ENCODE assay signal across 11 mouse cellular contexts in the genomic region with DNA sequence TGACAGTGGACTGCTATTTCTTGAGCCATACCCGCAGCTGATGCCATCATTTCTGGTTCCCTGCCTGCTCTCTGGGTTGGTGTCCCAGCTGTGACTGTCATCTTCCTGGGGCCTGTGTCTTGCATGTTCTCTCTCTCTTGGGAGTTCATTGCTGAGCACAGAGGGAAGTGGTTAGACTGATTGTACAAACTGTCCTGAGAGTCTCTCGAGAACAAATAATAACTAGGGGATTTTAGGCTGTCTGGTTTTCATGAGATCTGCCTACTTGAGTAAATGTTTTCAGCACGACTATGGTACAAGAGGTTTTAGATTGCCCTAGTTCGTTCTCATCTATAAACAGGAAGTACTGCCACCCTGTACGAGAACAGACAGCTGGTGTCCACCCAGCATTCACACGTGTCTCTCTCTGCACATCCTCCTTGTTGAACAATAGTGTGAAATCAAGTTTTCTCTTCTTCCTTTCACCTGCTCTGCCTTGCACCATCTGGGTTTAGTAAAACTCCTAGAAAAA. TPM values are rescaled to one million over a fixed set of nuclear protein-coding genes. Genes with fewer than 3 reads are reported as not detected.
A peak's percentile ranks its signal among the peaks of the same experiment; 100 is the strongest.
DNase-seq lines count a peak whose midpoint lies in the region; ATAC-seq and TF ChIP-seq lines count a peak whose summit lies in the region.
"Had no signal": no experiment of that assay in that cellular context is flagged by ENCODE, and none has a peak within 500 bp of the region (broad histone marks: within the 10 kb centered on the region; RNA-seq: fewer than 3 reads in every experiment).

No protein-coding gene starts in this region.

- no peak overlapping the region for H3K9ac ChIP-seq in forebrain, embryonic 11.5 days (ENCODE audit: low read length)
- H3K9ac ChIP-seq in forebrain, embryonic 15.5 days (replicated peaks) = no peak overlapping the region
- H3K9ac ChIP-seq in lung, embryonic 16.5 days (ENCODE audit: low read length) = no peak overlapping the region

- peaks cover 7% of the 10 kb centered on the region for H3K36me3 ChIP-seq in forebrain, embryonic 11.5 days (ENCODE audit: control insufficient read depth, insufficient read depth, low read length)
- peaks cover 78% of the 10 kb centered on the region for H3K36me3 ChIP-seq in forebrain, embryonic 15.5 days
- peaks cover 30% of the 10 kb centered on the region for H3K36me3 ChIP-seq in lung, embryonic 16.5 days (ENCODE audit: control insufficient read depth, insufficient read depth, low read length)

- ATAC-seq in forebrain, embryonic 11.5 days (replicated peaks; ENCODE audit: low FRiP score) = no peak
- no peak for ATAC-seq in forebrain, embryonic 15.5 days (replicated peaks)
- ATAC-seq in lung, embryonic 16.5 days (ENCODE audit: low read depth) = no peak
- 0 out of 2 replicates have a peak, but pooled peaks have one; percentile 10 for ATAC-seq in monocyte, adult 5-6 weeks (replicated peaks; ENCODE audit: insufficient number of reproducible peaks, low FRiP score, low TSS enrichment, poor library complexity, severe bottlenecking)

- peak; percentile 6 for DNase-seq in forebrain, embryonic 11.5 days (ENCODE audit: low spot score)
- no peak for DNase-seq in lung, adult 2 months
- DNase-seq in thymus, postnatal 25 days = peak; percentile 56
- DNase-seq in right cerebral cortex, adult 18-20 months = no peak
- no peak for DNase-seq in adrenal gland, postnatal 14 days
- DNase-seq: cerebellum, adult 8-10 months; gastrocnemius, postnatal 14 days had no signal

- no peak overlapping the region for H3K27ac ChIP-seq in forebrain, embryonic 11.5 days (ENCODE audit: low read depth, low read length)
- no peak overlapping the region for H3K27ac ChIP-seq in forebrain, embryonic 15.5 days (replicated peaks)
- H3K27ac ChIP-seq in lung, embryonic 16.5 days (ENCODE audit: low read length) = peak overlapping the region; percentile 27; the same call in 1 of the 2 replicates

- H3K4me3 ChIP-seq in forebrain, embryonic 11.5 days (ENCODE audit: low read depth, low read length) = no peak overlapping the region
- no peak overlapping the region for H3K4me3 ChIP-seq in forebrain, embryonic 15.5 days
- H3K4me3 ChIP-seq in lung, embryonic 16.5 days (ENCODE audit: low read length) = no peak overlapping the region
- no peak overlapping the region for H3K4me3 ChIP-seq in lung, adult 2 months (replicated peaks; ENCODE audit: extremely low read depth, low read depth, low read length)

- H3K9me3 ChIP-seq in forebrain, embryonic 11.5 days (ENCODE audit: control insufficient read depth, low read length) = no peaks in the 10 kb centered on the region
- no peaks in the 10 kb centered on the region for H3K9me3 ChIP-seq in forebrain, embryonic 15.5 days
- no peaks in the 10 kb centered on the region for H3K9me3 ChIP-seq in lung, embryonic 16.5 days (ENCODE audit: control insufficient read depth, low read length)

- no peak overlapping the region for H3K4me2 ChIP-seq in forebrain, embryonic 11.5 days (ENCODE audit: low read depth, low read length, severe bottlenecking)
- H3K4me2 ChIP-seq in forebrain, embryonic 15.5 days (replicated peaks) = no peak overlapping the region
- H3K4me2 ChIP-seq in lung, embryonic 16.5 days (ENCODE audit: low read depth, low read length) = no peak overlapping the region
- H3K4me2 ChIP-seq: liver, embryonic 11.5 days had no signal

- no peak for TF ChIP-seq POLR2A in lung, adult 2 months (IDR thresholded peaks at IDR 0.05; ENCODE audit: borderline replicate concordance, extremely low read depth, low read depth, low read length)

- WGBS in forebrain, embryonic 11.5 days = 84% methylated on average over 6 of the region's 6 CpGs
- WGBS in forebrain, embryonic 15.5 days = 84% methylated on average over 6 of the region's 6 CpGs
- WGBS in lung, embryonic 16.5 days = 45% methylated on average over 6 of the region's 6 CpGs
- 22% methylated on average over 6 of the region's 6 CpGs for WGBS in lung, adult 2 months

- H3K4me1 ChIP-seq in forebrain, embryonic 11.5 days (replicated peaks; ENCODE audit: control insufficient read depth, insufficient read depth, low read length) = no peaks in the 10 kb centered on the region
- H3K4me1 ChIP-seq in forebrain, embryonic 15.5 days = no peaks in the 10 kb centered on the region
- peaks cover 10% of the 10 kb centered on the region; the same call in 1 of the 2 replicates for H3K4me1 ChIP-seq in lung, embryonic 16.5 days (replicated peaks; ENCODE audit: control insufficient read depth, insufficient read depth, low read length)
- peaks cover 13% of the 10 kb centered on the region for H3K4me1 ChIP-seq in lung, adult 2 months (ENCODE audit: control insufficient read depth, insufficient read depth, low read length)

- H3K27me3 ChIP-seq in forebrain, embryonic 11.5 days (ENCODE audit: control insufficient read depth, insufficient read depth, low read length) = no peaks in the 10 kb centered on the region
- H3K27me3 ChIP-seq in forebrain, embryonic 15.5 days = no peaks in the 10 kb centered on the region
- H3K27me3 ChIP-seq in lung, embryonic 16.5 days (ENCODE audit: control insufficient read depth, insufficient read depth, low read depth, low read length) = no peaks in the 10 kb centered on the region

- TF ChIP-seq CTCF in lung, adult 2 months (IDR thresholded peaks at IDR 0.05; ENCODE audit: insufficient read depth, low read length) = no peak

RNA-seq across cellular contexts. Expression of a gene that starts 15.9 kb away (rescaled TPM):
- 3.4 and 4.9 TPM in 2 replicates for polyA plus RNA-seq in forebrain, embryonic 11.5 days (2014; fragmentation: Nextera tagmentation; extraction: Ambion mirVana)
- 1.9 and 2.5 TPM in 2 replicates for polyA plus RNA-seq in forebrain, embryonic 15.5 days (2015; fragmentation: Nextera tagmentation; extraction: Ambion mirVana)
- 7.0 and 8.0 TPM in 2 replicates for polyA plus RNA-seq in lung, embryonic 16.5 days (2015; fragmentation: Nextera tagmentation; extraction: Ambion mirVana)
- 41.0 and 43.1 TPM in 2 replicates for polyA plus RNA-seq in lung, adult 2 months (2012; rRNA removed)
- total RNA-seq in monocyte, adult 5-6 weeks (2017) = not detected in 3 replicates
- total RNA-seq in adrenal gland, postnatal 14 days (2021) = 28.0 and 31.0 TPM in 2 replicates

RNA-seq across cellular contexts. Expression of a gene that starts 51.6 kb away (rescaled TPM):
- polyA plus RNA-seq in forebrain, embryonic 11.5 days (2014; fragmentation: Nextera tagmentation; extraction: Ambion mirVana) = 23.8 and 29.4 TPM in 2 replicates
- polyA plus RNA-seq in forebrain, embryonic 15.5 days (2015; fragmentation: Nextera tagmentation; extraction: Ambion mirVana) = 25.5 and 25.6 TPM in 2 replicates
- polyA plus RNA-seq in lung, embryonic 16.5 days (2015; fragmentation: Nextera tagmentation; extraction: Ambion mirVana) = 23.1 and 24.7 TPM in 2 replicates
- 22.8 and 31.2 TPM in 2 replicates for polyA plus RNA-seq in lung, adult 2 months (2012; rRNA removed)
- 51.9 to 89.5 TPM (median 60.6 TPM) in 3 replicates for total RNA-seq in monocyte, adult 5-6 weeks (2017)
- 36.7 and 42.7 TPM in 2 replicates for total RNA-seq in adrenal gland, postnatal 14 days (2021)

Comparison
In these comparisons a context has a peak if more than half of its experiments do, and no peak if none do; other contexts are left out.
1. DNase-seq: peak in forebrain, embryonic 11.5 days (single experiment) and thymus, postnatal 25 days (single experiment); none in lung, adult 2 months (single experiment), right cerebral cortex, adult 18-20 months (single experiment) and adrenal gland, postnatal 14 days (single experiment).